Mouse (Mus musculus): ENCODE results near the gene Gm45799. TPM values are rescaled to one million over a fixed set of nuclear protein-coding genes. Genes with fewer than 3 reads are reported as not detected.

Gm45799 gene
- polyA plus RNA-seq, 1 experiment from 2014 or later, result 45.8 TPM

DNA sequence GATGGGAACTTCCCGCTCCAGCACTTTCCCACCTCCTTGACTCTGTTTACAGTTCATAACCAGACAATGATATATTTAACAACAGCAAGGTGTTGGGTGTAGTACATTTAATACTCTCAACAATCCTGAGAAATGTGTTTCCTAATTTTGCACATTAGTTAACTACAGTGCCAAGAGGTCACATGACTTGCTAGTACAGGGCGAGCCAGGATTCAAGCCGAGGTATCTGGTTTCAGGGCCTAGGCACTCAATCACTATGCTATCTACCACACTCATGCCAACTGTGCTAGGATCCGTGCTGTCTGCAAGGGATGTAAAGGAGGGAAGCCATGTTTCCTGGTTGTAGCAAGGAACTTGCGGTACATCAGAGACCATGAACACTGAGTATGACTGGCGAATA is 23.8 kb upstream of the Gm45799 start:
- ATAC-seq (no peak), DNase-seq (no peak)
- no peak for TF ChIP-seq EP300 (IDR thresholded peaks at IDR 0.05; ENCODE audit: low read depth)
- no peak for TF ChIP-seq CTCF (IDR thresholded peaks at IDR 0.05; ENCODE audit: low read depth)
- 83% methylated on average over 6 of the region's 6 CpGs for whole genome bisulfite sequencing (ENCODE audit: insufficient replicate concordance)
- H3K4me3 ChIP-seq (ENCODE audit: low read depth, low read length), result no peak overlapping the region
- no peaks in the 10 kb centered on the region for H3K9me3 ChIP-seq (ENCODE audit: low read length)
- no peak overlapping the region for H3K4me2 ChIP-seq (ENCODE audit: low read depth, low read length)
- no peak overlapping the region for H3K27ac ChIP-seq (ENCODE audit: low read depth)
- peaks cover 24% of the 10 kb centered on the region for H3K36me3 ChIP-seq (replicated peaks; ENCODE audit: insufficient read depth, low read length)
- H3K27me3 ChIP-seq (ENCODE audit: insufficient read depth, low read length), result no peaks in the 10 kb centered on the region
- no peak overlapping the region for H3K9ac ChIP-seq (replicated peaks)
- H3K4me1 ChIP-seq (ENCODE audit: insufficient read depth), result no peaks in the 10 kb centered on the region

DNA sequence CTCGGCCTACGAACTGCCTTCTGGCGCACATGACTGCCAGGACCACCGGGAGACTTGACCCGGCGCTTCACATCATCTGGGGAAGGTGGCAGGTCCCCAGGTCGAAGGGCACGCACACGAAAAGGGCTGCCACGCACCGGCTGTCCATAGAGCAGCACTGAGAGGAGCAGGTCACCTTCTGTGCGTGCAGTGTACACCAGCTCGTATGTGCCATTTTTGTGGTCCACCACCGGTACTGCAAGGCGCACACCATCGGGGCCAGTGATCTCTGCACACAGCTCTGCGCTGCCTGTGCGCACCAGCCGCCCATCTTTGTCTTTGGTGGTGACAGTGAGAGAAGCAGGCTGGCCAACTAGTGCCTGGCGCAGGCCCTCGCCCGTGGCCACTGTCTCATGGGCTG is 22.5 kb upstream of the Gm45799 start:
- Histone ChIP-seq H3K27ac (ENCODE audit: low read depth) (no peak overlapping the region), H3K9ac (replicated peaks) (no peak overlapping the region), H3K36me3 (replicated peaks; ENCODE audit: insufficient read depth, low read length) (peaks cover 21% of the 10 kb centered on the region), H3K9me3 (ENCODE audit: low read length) (no peaks in the 10 kb centered on the region), H3K4me3 (ENCODE audit: low read depth, low read length) (no peak overlapping the region), H3K4me2 (ENCODE audit: low read depth, low read length) (no peak overlapping the region), H3K27me3 (ENCODE audit: insufficient read depth, low read length) (no peaks in the 10 kb centered on the region), H3K4me1 (ENCODE audit: insufficient read depth) (no peaks in the 10 kb centered on the region)
- DNase-seq, result no peak
- 93% methylated on average over 22 of the region's 22 CpGs for WGBS (ENCODE audit: insufficient replicate concordance)
- no peak for ATAC-seq
- TF ChIP-seq CTCF (IDR thresholded peaks at IDR 0.05; ENCODE audit: low read depth), result no peak
- no peak for TF ChIP-seq EP300 (IDR thresholded peaks at IDR 0.05; ENCODE audit: low read depth)

DNA sequence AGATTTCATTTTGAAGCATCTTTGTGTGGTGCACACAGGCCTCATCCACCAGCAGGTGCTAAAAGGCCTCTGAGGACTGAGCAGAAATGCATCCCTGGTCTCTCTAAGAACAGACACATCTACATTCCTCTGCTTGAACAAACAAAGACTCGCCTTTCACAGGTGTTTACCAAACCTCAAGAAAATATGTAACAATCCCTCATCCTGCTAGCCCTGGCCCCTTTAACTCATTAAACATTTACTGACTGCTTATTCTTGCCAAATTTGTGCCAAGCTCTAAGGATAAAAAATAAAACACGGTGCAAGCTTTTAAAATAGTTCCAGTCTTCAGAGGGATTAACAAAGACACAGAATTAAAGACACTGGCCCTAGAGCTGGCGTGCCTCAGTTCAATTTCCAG is 20.7 kb upstream of the Gm45799 start:
- Histone ChIP-seq H3K36me3 (replicated peaks; ENCODE audit: insufficient read depth, low read length) (peaks cover 13% of the 10 kb centered on the region), H3K4me3 (ENCODE audit: low read depth, low read length) (no peak overlapping the region), H3K4me2 (ENCODE audit: low read depth, low read length) (no peak overlapping the region), H3K27ac (ENCODE audit: low read depth) (no peak overlapping the region), H3K9ac (replicated peaks) (no peak overlapping the region), H3K27me3 (ENCODE audit: insufficient read depth, low read length) (no peaks in the 10 kb centered on the region), H3K4me1 (ENCODE audit: insufficient read depth) (no peaks in the 10 kb centered on the region), H3K9me3 (ENCODE audit: low read length) (no peaks in the 10 kb centered on the region)
- ATAC-seq (no peak), DNase-seq (no peak)
- 64% methylated on average over 3 of the region's 3 CpGs for WGBS (ENCODE audit: insufficient replicate concordance)
- no peak for TF ChIP-seq EP300 (IDR thresholded peaks at IDR 0.05; ENCODE audit: low read depth)

DNA sequence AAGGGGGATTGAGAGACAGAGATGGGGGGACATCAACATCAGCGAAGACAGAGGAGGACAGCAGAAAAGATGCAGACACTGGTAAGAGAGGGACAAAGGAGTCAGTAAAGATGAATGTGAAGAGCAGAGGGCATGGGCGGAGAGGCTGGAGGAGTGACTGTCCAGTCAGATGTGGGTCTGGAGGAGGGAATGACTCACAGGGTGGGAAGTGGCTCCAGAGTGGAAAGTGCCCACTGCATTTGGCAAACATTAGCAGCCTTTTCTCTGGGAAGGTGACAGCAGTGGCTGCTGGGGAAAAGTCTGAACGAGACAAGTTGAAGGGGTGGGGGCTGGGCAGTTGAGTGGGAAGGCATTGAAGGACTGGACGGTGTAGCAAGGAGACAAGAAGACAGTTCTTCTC is 19.3 kb upstream of the Gm45799 start:
- Histone ChIP-seq H3K4me3 (ENCODE audit: low read depth, low read length) (no peak overlapping the region), H3K36me3 (replicated peaks; ENCODE audit: insufficient read depth, low read length) (peaks cover 13% of the 10 kb centered on the region), H3K27ac (ENCODE audit: low read depth) (no peak overlapping the region), H3K9ac (replicated peaks) (no peak overlapping the region), H3K9me3 (ENCODE audit: low read length) (no peaks in the 10 kb centered on the region), H3K4me1 (ENCODE audit: insufficient read depth) (no peaks in the 10 kb centered on the region), H3K4me2 (ENCODE audit: low read depth, low read length) (no peak overlapping the region), H3K27me3 (ENCODE audit: insufficient read depth, low read length) (no peaks in the 10 kb centered on the region)
- DNase-seq (no peak), ATAC-seq (no peak)
- WGBS (ENCODE audit: insufficient replicate concordance), result 72% methylated on average over 4 of the region's 4 CpGs
- no peak for TF ChIP-seq CTCF (IDR thresholded peaks at IDR 0.05; ENCODE audit: low read depth)
- no peak for TF ChIP-seq EP300 (IDR thresholded peaks at IDR 0.05; ENCODE audit: low read depth)

DNA sequence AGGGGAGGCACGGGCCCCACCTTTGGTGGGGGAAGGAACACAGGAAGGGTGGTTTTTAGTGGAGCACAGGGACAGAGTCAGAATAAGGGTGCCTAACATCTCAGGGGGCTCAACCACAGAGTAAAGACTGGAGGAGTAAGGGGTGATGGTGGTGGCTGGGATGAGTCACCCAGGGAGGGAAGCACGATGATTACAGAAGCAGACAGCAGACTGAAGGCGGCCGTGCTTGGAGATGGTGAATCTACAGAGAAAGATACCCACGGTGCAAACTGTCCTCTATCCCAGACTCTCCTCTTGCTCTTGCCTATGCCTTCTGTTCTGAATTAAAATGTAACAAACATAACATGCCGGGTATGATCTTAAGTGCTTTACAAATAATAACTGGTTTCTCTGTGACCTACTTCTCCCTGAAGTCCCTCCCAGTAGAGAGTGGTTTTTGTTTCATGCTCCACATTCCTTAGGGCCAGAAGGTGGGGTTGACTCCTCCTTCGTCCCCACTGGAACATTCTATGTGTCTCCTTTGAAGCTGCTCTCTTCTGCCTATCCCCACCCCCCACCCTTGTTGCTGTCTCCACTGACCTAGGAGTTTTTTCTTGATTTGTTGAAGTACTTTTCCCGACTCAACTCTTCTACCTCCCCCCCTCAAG is 18.6 kb upstream of the Gm45799 start:
- H3K4me2 ChIP-seq (ENCODE audit: low read depth, low read length), result no peak overlapping the region
- no peak for TF ChIP-seq EP300 (IDR thresholded peaks at IDR 0.05; ENCODE audit: low read depth)
- no peak for TF ChIP-seq CTCF (IDR thresholded peaks at IDR 0.05; ENCODE audit: low read depth)
- peaks cover 12% of the 10 kb centered on the region for H3K36me3 ChIP-seq (replicated peaks; ENCODE audit: insufficient read depth, low read length)
- H3K27me3 ChIP-seq (ENCODE audit: insufficient read depth, low read length), result no peaks in the 10 kb centered on the region
- no peak overlapping the region for H3K27ac ChIP-seq (ENCODE audit: low read depth)
- H3K9ac ChIP-seq (replicated peaks), result no peak overlapping the region
- DNase-seq, result no peak
- H3K4me3 ChIP-seq (ENCODE audit: low read depth, low read length), result no peak overlapping the region
- H3K4me1 ChIP-seq (ENCODE audit: insufficient read depth), result no peaks in the 10 kb centered on the region
- WGBS (ENCODE audit: insufficient replicate concordance), result 76% methylated on average over 8 of the region's 8 CpGs
- no peaks in the 10 kb centered on the region for H3K9me3 ChIP-seq (ENCODE audit: low read length)
- no peak for ATAC-seq

DNA sequence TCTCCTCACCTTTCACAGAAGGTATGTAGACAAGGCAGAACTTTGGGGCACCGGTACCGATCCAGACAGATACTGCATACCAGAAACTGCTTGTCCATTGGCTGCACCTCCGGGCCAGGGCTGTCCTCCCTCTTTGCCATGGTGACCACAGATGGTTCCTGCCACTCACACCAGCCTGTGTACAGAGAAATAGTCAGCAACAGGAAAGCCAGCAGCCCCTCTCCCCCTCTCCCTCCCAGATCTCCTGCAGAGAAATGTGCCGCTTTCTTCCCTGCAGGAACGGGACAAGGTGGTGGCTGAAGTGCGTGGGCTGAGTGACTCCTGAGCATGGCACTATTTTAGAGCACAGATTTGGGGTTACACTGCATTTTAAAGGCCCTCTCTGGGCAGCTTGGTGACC is 15.0 kb upstream of the Gm45799 start:
- Histone ChIP-seq H3K36me3 (replicated peaks; ENCODE audit: insufficient read depth, low read length) (0 out of 2 replicates have a peak, but pooled peaks cover under 1% of the 10 kb centered on the region), H3K9me3 (ENCODE audit: low read length) (no peaks in the 10 kb centered on the region), H3K27ac (ENCODE audit: low read depth) (no peak overlapping the region), H3K4me2 (ENCODE audit: low read depth, low read length) (no peak overlapping the region), H3K9ac (replicated peaks) (no peak overlapping the region), H3K4me3 (ENCODE audit: low read depth, low read length) (no peak overlapping the region), H3K4me1 (ENCODE audit: insufficient read depth) (no peaks in the 10 kb centered on the region), H3K27me3 (ENCODE audit: insufficient read depth, low read length) (no peaks in the 10 kb centered on the region)
- ATAC-seq (no peak), DNase-seq (no peak)
- WGBS (ENCODE audit: insufficient replicate concordance), result 79% methylated on average over 6 of the region's 6 CpGs
- TF ChIP-seq EP300 (IDR thresholded peaks at IDR 0.05; ENCODE audit: low read depth) (no peak), CTCF (IDR thresholded peaks at IDR 0.05; ENCODE audit: low read depth) (no peak)

DNA sequence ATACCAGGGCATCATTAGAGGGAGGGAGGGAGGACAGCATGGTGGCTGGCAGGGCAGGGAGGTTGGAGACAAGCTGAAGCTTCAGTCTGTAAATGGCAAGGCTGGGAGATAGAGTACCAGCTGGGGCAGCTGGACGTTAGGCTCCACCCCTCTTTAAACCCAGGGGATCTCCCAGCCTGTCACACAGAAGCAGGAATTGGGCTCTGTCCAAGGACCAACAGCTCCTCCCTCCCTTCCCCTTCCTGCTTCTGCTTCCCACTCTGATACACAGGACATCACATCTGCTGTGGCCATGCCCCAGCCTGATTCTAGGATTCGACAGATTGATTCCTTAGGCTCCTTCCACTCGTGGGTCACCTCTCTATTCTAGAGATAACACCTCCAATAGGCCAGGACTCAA is 11.7 kb upstream of the Gm45799 start:
- Histone ChIP-seq H3K4me1 (ENCODE audit: insufficient read depth) (peaks cover under 1% of the 10 kb centered on the region; the same call in 1 of the 2 replicates), H3K27ac (ENCODE audit: low read depth) (no peak overlapping the region), H3K4me2 (ENCODE audit: low read depth, low read length) (no peak overlapping the region), H3K4me3 (ENCODE audit: low read depth, low read length) (no peak overlapping the region), H3K27me3 (ENCODE audit: insufficient read depth, low read length) (no peaks in the 10 kb centered on the region), H3K36me3 (replicated peaks; ENCODE audit: insufficient read depth, low read length) (no peaks in the 10 kb centered on the region), H3K9me3 (ENCODE audit: low read length) (no peaks in the 10 kb centered on the region), H3K9ac (replicated peaks) (no peak overlapping the region)
- TF ChIP-seq EP300 (IDR thresholded peaks at IDR 0.05; ENCODE audit: low read depth) (no peak), CTCF (IDR thresholded peaks at IDR 0.05; ENCODE audit: low read depth) (no peak)
- no peak for ATAC-seq
- WGBS (ENCODE audit: insufficient replicate concordance), result 35% methylated on average over 3 of the region's 3 CpGs
- DNase-seq, result no peak
